Mouse (Mus musculus) forebrain, postnatal 0 days (tissue): ENCODE measurements around the gene Arfgap2. TPM values are rescaled to one million over a fixed set of nuclear protein-coding genes. Genes with fewer than 3 reads are reported as not detected.
A peak's percentile ranks its signal among the peaks of the same experiment; 100 is the strongest.
"Not testable (repeated sequence)": the region's sequence is repeated elsewhere in the genome, so short reads cannot be mapped to it uniquely, and the experiment has no call there.

Experiments used
- ATAC-seq: fragments of 200-750 bp; cut with Nextera tagmentation; 2 replicates; pipeline ENCODE4 v1.8.0; 2017; ENCODE audit warnings: mild to moderate bottlenecking, moderate library complexity
- DNase-seq: peaks from one replicate; pipeline ENCODE4 v3.0.0-alpha.2; 2015
- H3K27ac ChIP-seq: fragments of 300-500 bp; sonication (generic); 2 replicates; pipeline ENCODE4 v1.5.1; 2014; ENCODE audit warnings: low read depth, mild to moderate bottlenecking, antibody characterized with exemption, low read length, moderate library complexity, mixed read lengths
- H3K27me3 ChIP-seq: fragments of 300-500 bp; sonication (generic); 2 replicates; pipeline ENCODE4 v1.6.1; 2014; ENCODE audit warnings: mild to moderate bottlenecking, low read length, mixed read lengths; ENCODE audit not compliant: insufficient read depth
- H3K36me3 ChIP-seq: fragments of 300-500 bp; sonication (generic); 2 replicates; pipeline ENCODE4 v1.6.1; 2014; ENCODE audit warnings: mild to moderate bottlenecking, moderate library complexity; ENCODE audit not compliant: insufficient read depth
- H3K4me1 ChIP-seq: fragments of 300-500 bp; sonication (generic); 2 replicates; pipeline ENCODE4 v1.6.1; 2014; ENCODE audit warnings: antibody characterized with exemption; ENCODE audit not compliant: insufficient read depth
- H3K4me2 ChIP-seq: fragments of 300-500 bp; sonication (generic); 2 replicates; pipeline ENCODE4 v1.6.1; 2014; ENCODE audit warnings: low read depth, mild to moderate bottlenecking, moderate library complexity
- H3K4me3 ChIP-seq: fragments of 300-500 bp; sonication (generic); 2 replicates; pipeline ENCODE4 v1.5.1; 2014; ENCODE audit warnings: low read depth, low read length, mixed read lengths
- H3K9ac ChIP-seq: fragments of 300-500 bp; sonication (generic); 2 replicates; pipeline ENCODE4 v1.6.1; 2014; ENCODE audit warnings: mild to moderate bottlenecking
- H3K9me3 ChIP-seq: fragments of 300-500 bp; sonication (generic); 2 replicates; pipeline ENCODE4 v1.6.1; 2016; ENCODE audit warnings: low read length
- CTCF ChIP-seq: sonication (generic); IDR thresholded peaks from 2 replicates; pipeline ENCODE4 v1.5.1; 2016; ENCODE audit warnings: antibody characterized with exemption, control low read depth, low read depth
- WGBS: fragments of 180-500 bp; shearing (Covaris S2); extraction: QIAGEN DNeasy Blood & Tissue Kit; methylation state at CpG from one replicate; pipeline ENCODE4 v1.1.7; 2014; 5-methylcytosine and 5-hydroxymethylcytosine counted together
- polyA plus RNA-seq: library from polyadenylated mRNA; unstranded; fragments of >200 nt; fragmentation: Nextera tagmentation; extraction: Ambion mirVana; gene quantifications from 2 replicates; pipeline ENCODE4 v1.2.1, GENCODE M21; 2015
- total RNA-seq: library from RNA; depleted of rRNA; stranded (reverse); fragments of >200 nt; gene quantifications from 2 replicates; pipeline ENCODE4 v1.2.3, GENCODE M21; 2014

Gene Arfgap2
- total and polyA plus RNA-seq, 2 experiments from 2014 or later = 52.8 to 59.9 TPM

DNA sequence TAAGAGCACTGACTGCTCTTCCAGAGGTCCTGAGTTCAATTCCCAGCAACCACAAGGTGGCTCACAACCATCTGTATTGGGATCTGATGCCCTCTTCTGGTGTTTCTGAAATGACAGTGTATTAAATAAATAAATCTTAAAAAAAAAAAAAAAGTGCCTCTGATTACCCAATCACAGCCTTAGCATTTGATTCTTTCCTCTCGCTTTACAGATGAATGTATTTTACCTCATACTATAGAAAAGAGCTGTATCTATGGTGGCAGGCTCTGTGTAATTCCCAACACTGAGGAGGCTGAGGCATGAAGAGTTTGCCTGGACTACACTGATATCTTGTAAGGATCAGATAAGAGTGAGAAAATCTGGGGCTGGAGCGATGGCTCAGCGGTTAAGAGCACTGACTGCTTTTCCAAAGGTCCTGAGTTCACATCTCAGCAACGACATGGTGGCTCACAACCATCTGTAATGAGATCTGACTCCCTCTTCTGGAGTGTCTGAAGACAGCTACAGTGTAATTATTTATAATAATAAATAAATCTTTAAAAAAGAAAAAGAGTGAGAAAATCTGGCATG, 27.2 kb upstream of the Arfgap2 start:
- H3K4me1 ChIP-seq, H3K27me3 ChIP-seq, H3K36me3 ChIP-seq, H3K9me3 ChIP-seq: not testable (repeated sequence)
- H3K4me3 ChIP-seq = peak overlapping the region; percentile 64
- DNase-seq (peak; percentile 53), ATAC-seq (peak; percentile 67)
- peak overlapping the region; percentile 91 for H3K27ac ChIP-seq
- H3K9ac ChIP-seq = peak overlapping the region; percentile 65
- TF ChIP-seq CTCF = peak; percentile 50; the same call in 1 of the 2 replicates
- WGBS = 18% methylated on average over 4 of the region's 4 CpGs
- H3K4me2 ChIP-seq = peak overlapping the region; percentile 85

GRCm38 (mm10) chr2:91242547-91242946, 22.2 kb upstream of the Arfgap2 start:
- no peaks in the 10 kb centered on the region for H3K9me3 ChIP-seq
- no peak for DNase-seq
- H3K36me3 ChIP-seq = no peaks in the 10 kb centered on the region
- no peak overlapping the region for H3K4me2 ChIP-seq
- H3K9ac ChIP-seq = no peak overlapping the region
- no peaks in the 10 kb centered on the region for H3K27me3 ChIP-seq
- no peaks in the 10 kb centered on the region for H3K4me1 ChIP-seq
- no peak overlapping the region for H3K27ac ChIP-seq
- H3K4me3 ChIP-seq = no peak overlapping the region
- WGBS = 79% methylated on average over 5 of the region's 5 CpGs
- no peak for TF ChIP-seq CTCF
- no peak for ATAC-seq

DNA sequence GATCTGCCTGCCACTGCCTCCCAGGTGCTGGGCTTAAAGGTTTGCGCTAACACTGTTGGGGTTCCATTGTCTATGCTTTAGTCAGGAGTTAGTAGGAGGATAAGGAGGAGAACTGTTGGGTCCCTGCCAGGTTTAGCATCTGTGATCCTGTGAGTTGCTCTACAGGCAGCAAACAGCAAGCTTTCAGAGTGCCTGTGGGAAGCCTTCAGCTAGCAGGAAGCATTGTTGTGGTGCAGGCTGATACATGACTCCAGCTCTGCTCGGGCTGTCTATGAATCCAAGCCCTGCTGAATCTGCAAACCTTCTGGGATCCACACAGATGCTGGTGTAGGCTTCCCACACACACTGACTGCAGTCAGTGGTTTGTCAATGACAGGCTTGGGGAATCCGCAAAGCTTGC, 21.4 kb upstream of the Arfgap2 start:
- DNase-seq (no peak), ATAC-seq (peak; percentile 8; the same call in 1 of the 2 replicates)
- WGBS = 51% methylated on average over 3 of the region's 3 CpGs
- no peak for TF ChIP-seq CTCF
- Histone ChIP-seq H3K27ac (no peak overlapping the region), H3K4me1 (no peaks in the 10 kb centered on the region), H3K4me3 (no peak overlapping the region), H3K9me3 (no peaks in the 10 kb centered on the region), H3K36me3 (no peaks in the 10 kb centered on the region), H3K27me3 (no peaks in the 10 kb centered on the region), H3K4me2 (no peak overlapping the region), H3K9ac (no peak overlapping the region)

DNA sequence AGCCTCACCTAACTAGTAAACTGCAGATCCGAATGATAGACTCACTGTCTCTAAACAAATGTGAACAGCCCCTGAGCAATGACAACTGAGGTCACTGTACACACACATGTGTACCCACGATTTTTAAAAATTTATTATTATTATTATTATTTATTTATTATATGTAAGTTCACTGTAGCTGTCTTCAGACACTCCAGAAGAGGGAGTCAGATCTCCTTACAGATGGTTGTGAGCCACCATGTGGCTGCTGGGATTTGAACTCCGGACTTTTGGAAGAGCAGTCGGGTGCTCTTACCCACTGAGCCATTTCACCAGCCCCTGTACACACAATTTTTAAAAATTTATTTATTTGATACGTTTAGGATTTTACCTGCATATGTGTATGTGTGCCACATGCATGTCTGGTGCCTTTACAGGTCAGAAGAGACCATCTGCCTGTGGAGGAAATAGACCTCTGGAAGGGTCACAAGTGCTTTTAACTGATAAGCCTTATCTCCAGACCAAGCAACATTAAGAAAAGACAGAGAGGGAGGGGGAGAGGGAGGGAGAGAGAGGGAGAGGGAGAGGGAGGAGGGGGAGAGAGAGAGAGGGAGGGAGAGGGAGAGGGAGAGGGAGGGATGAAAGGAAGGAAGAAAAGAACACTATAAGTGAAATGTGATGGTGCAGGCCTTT, 20.1 kb upstream of the Arfgap2 start:
- no peak for ATAC-seq

GRCm38 (mm10) chr2:91248366-91248765, 16.4 kb upstream of the Arfgap2 start:
- Histone ChIP-seq H3K27ac (no peak overlapping the region), H3K9me3 (no peaks in the 10 kb centered on the region), H3K27me3 (no peaks in the 10 kb centered on the region), H3K4me2 (no peak overlapping the region), H3K4me1 (no peaks in the 10 kb centered on the region), H3K36me3 (no peaks in the 10 kb centered on the region), H3K4me3 (no peak overlapping the region), H3K9ac (no peak overlapping the region)
- 86% methylated on average over 4 of the region's 4 CpGs for WGBS
- TF ChIP-seq CTCF = no peak
- DNase-seq (no peak), ATAC-seq (no peak)

More for the DNA sequence above, 20.1 kb upstream of the Arfgap2 start:
- H3K27ac ChIP-seq = no peak overlapping the region
- H3K36me3 ChIP-seq = no peaks in the 10 kb centered on the region
- no peaks in the 10 kb centered on the region for H3K9me3 ChIP-seq
- no peak overlapping the region for H3K4me3 ChIP-seq
- H3K4me1 ChIP-seq = no peaks in the 10 kb centered on the region
- no peak for TF ChIP-seq CTCF
- DNase-seq = no peak
- H3K4me2 ChIP-seq = no peak overlapping the region
- no peaks in the 10 kb centered on the region for H3K27me3 ChIP-seq
- H3K9ac ChIP-seq = no peak overlapping the region
- WGBS = 87% methylated on average over 5 of the region's 5 CpGs

DNA sequence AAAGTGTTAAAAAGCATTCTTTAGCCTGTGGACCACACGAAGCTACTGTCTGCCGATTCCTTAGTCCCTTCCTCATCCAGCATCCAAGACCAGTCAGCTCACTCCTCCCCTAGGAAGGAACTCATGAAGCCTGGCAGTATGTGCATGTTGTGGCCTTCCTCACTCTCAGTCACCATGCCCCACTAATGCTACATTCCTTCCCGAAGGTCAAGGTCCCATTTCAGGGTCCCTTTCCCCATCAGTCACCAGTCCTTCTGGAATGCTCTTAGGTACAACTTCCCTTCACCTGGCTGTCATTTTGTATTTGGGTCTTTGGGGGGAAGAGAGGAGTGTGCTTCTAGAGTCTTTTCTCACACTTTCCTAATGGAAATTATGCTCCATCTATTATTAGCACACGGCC, 12.8 kb upstream of the Arfgap2 start:
- Histone ChIP-seq H3K9me3 (no peaks in the 10 kb centered on the region), H3K4me2 (no peak overlapping the region), H3K27ac (no peak overlapping the region), H3K4me3 (no peak overlapping the region), H3K4me1 (peaks cover 13% of the 10 kb centered on the region; the same call in 1 of the 2 replicates), H3K9ac (no peak overlapping the region), H3K27me3 (0 out of 2 replicates have a peak, but pooled peaks cover 3% of the 10 kb centered on the region), H3K36me3 (no peaks in the 10 kb centered on the region)
- no peak for TF ChIP-seq CTCF
- DNase-seq (no peak), ATAC-seq (no peak)
- WGBS = 78% methylated on average over 4 of the region's 4 CpGs

- H3K4me2 ChIP-seq = no peak overlapping the region
- TF ChIP-seq CTCF = no peak
- no peak overlapping the region for H3K9ac ChIP-seq
- peaks cover 13% of the 10 kb centered on the region; the same call in 1 of the 2 replicates for H3K4me1 ChIP-seq
- H3K27me3 ChIP-seq = 0 out of 2 replicates have a peak, but pooled peaks cover 3% of the 10 kb centered on the region
- ATAC-seq (no peak), DNase-seq (no peak)
- no peak overlapping the region for H3K27ac ChIP-seq
- no peaks in the 10 kb centered on the region for H3K36me3 ChIP-seq
- no peaks in the 10 kb centered on the region for H3K9me3 ChIP-seq
- no peak overlapping the region for H3K4me3 ChIP-seq
- WGBS = 59% methylated on average over 4 of the region's 4 CpGs
These were observed 12.3 kb upstream of the Arfgap2 start for GRCm38 (mm10) chr2:91252512-91252911.
